Mouse (Mus musculus): ENCODE measurements around the gene Apold1. TPM values are rescaled to one million over a fixed set of nuclear protein-coding genes. Genes with fewer than 3 reads are reported as not detected.
A peak's percentile ranks its signal among the peaks of the same experiment; 100 is the strongest.

Apold1 gene
- 0.05 TPM in 1 of 2 replicates, not detected in the other for total RNA-seq (2015)
- total RNA-seq (2017): 0.10 TPM in 1 of 2 replicates, not detected in the other

DNA sequence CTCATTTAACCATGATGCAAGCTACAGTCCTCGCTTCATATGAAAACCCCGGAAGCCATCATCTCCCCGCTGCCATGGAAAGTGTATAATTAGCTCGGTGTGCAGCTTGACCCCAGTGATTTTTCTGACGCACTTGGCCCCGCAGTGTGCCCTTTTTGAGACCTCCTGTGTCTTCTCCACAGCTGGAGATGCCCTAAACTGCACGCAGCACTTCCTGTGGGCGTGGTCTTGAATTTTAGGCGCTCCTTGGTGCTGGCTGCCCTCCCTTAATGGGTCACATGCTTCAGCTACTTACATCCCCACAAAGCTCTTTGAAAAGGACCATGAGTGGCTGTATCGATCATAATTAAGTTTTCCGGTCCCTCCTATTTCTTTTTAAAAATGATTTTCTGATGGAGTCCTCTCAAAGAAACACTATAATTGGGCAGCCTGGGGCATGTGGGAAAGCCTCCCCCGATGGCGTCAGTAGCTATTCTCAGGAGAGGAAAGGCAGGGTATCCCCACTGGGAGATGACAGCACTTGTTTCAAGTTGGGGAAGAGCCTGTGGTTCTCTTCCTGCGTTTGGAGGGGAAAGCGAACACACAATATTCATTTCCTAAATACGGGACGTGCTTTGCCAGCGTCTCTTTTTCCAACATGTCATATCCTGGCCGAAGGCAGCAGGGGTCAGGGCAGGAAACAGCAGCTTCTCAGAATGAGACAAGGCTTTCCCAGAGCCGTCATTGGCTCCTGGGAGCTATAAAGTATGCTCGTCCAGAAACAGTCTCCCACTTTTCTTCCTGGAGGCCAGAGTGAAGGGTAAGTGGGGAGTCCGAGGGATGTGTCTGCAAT, at the start of gene Apold1:
Gene Apold1 (plus strand): TSS at position 488 of the 832 bp plus-strand sequence.
- ATAC-seq (replicated peaks; ENCODE audit: poor library complexity): peak; percentile 29; the same call in 1 of the 2 replicates

- ATAC-seq (replicated peaks; ENCODE audit: poor library complexity): no peak
These were observed 48.9 kb upstream of the Apold1 start for GRCm38 (mm10) chr6:134932486-134933206.

DNA sequence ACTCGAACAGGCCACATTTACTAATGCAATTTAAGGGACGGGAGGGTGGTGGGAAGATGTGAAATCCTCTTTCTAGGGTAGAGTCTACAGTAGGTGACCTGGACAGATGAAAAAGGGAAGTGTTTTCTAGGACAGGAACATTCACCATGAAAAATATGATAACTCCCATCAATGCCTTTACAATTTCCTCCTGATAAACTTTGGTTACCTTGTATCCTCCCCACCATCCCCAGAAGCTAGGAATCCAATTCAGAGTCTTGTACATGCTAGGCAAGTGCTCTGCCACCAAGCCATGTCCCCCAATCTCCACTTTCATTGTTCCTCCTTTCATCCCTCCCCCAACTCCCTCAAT, 48.3 kb upstream of the Apold1 start:
- no peak for ATAC-seq (replicated peaks; ENCODE audit: poor library complexity)

DNA sequence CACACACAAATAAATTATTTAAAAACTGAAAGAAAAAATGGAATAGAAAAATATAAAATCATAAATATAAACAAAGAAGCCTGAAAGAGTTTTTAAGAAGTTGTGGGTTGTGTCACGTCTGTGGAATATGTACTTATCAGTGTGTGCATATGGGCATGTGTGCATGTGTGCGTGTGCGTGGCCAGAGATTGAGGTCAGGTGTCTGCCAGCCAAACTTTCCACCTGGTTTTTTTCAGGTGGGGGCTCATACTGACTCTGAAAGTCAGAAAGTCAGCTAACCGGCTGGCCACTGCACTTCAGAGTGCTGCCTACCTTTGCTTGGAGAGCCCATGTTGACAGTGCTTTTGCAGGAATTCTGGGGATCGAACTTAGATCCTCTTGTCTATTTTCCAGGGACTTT, 47.2 kb upstream of the Apold1 start:
- ATAC-seq (replicated peaks; ENCODE audit: poor library complexity): 0 out of 2 replicates have a peak, but pooled peaks have one; percentile 26

DNA sequence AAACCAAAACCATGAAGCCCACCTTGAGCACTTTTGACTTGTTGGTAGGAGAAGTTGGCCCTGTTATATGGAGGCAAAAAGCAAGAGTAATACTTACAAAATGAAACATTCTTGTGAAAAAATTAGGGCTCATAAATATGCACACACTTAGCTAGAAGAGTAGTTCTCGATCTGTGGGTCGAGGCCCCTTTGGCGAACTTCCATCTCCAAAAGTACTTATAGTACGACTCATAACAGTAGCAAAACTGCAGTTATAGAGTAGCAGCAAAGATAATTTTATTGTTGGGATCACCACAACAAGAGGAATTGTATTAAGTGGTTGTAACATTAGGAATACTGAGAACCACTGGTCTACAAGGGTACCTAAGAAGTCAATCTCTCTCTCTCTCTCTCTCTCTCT, 41.7 kb upstream of the Apold1 start:
- no peak for ATAC-seq (replicated peaks; ENCODE audit: poor library complexity)

- ATAC-seq (replicated peaks; ENCODE audit: poor library complexity): no peak
These were observed 37.6 kb upstream of the Apold1 start for GRCm38 (mm10) chr6:134943759-134944407.

GRCm38 (mm10) chr6:134946054-134946453, 35.5 kb upstream of the Apold1 start:
- no peak for ATAC-seq (replicated peaks; ENCODE audit: poor library complexity)

- ATAC-seq (replicated peaks; ENCODE audit: poor library complexity): no peak
These were observed 34.7 kb upstream of the Apold1 start for GRCm38 (mm10) chr6:134946858-134947257.

- peak; percentile 69 for ATAC-seq (replicated peaks; ENCODE audit: poor library complexity)
These were observed 34.0 kb upstream of the Apold1 start for GRCm38 (mm10) chr6:134947311-134948087.

DNA sequence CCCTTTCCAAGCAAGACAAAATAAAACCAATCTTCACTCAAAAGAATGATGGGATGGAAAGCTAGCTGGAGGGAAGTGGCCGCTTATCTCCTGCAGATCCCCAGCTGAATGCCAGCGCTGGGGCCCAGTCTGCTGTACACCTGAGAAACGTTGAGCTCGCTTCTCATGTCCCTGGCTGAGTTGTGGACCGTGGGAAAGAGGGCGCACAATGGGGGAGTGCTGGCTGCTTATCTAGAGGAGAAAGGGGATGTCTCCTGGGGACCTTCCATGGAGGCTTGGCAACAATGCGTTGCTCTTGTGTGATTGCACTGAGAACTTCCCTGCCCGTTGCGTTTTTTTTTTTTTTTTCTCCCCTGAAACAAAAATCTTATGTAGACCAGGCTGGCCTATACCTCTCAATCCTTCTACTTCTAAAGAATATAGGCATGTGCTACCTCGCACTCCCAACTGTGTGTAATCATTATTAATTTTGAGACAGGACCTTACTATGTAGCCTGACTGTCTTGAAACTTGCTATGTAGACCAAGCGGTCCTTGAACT, 32.9 kb upstream of the Apold1 start:
- ATAC-seq (replicated peaks; ENCODE audit: poor library complexity): no peak

- no peak for ATAC-seq (replicated peaks; ENCODE audit: poor library complexity)
These were observed 32.3 kb upstream of the Apold1 start for GRCm38 (mm10) chr6:134949241-134949640.

DNA sequence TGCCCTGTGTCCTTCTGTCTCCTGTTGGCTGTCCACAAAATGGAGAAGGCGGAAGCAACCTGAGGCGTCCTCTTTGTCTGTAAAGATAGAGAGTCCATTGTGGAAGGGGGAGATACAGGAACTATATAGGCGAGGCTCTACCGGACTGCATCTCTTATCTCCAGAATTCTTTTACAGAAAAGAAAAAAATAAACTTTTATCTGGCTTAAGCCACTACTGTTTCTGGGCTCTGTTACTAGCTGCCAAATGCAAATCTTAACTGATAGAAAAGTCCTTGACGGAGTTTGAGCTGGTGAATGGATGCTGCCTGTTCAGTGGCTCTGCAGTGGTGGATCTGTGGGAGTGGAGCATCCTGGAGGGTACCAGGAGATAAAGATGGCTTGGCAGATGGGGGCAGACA, 30.2 kb upstream of the Apold1 start:
- peak; percentile 70 for ATAC-seq (replicated peaks; ENCODE audit: poor library complexity)

GRCm38 (mm10) chr6:134953976-134954375, 27.5 kb upstream of the Apold1 start:
- no peak for ATAC-seq (replicated peaks; ENCODE audit: poor library complexity)

GRCm38 (mm10) chr6:134956388-134956787, 25.1 kb upstream of the Apold1 start:
- ATAC-seq (replicated peaks; ENCODE audit: poor library complexity): peak; percentile 70

GRCm38 (mm10) chr6:134961286-134961685, 20.2 kb upstream of the Apold1 start:
- no peak for ATAC-seq (replicated peaks; ENCODE audit: poor library complexity)

- ATAC-seq (replicated peaks; ENCODE audit: poor library complexity): peak; percentile 64
These were observed 19.5 kb upstream of the Apold1 start for GRCm38 (mm10) chr6:134961858-134962517.

DNA sequence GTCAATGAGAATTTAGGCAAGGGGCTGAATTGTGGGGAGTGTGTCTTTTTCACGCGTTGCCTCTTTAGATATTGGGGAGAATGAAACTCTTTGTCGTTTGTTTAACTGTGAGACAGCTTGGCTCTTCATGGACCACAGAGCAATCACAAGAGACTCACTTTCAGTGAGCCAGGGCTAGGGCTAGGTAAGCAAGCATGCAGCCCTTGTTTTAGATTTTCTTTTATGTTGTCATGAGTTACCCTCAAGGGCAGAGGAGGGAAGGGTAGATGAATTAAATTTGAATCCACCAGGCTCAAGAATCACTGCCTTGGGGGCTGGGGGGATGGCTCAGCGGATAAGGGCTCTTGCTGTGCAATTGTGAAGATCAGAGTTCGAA, 19.0 kb upstream of the Apold1 start:
- no peak for ATAC-seq (replicated peaks; ENCODE audit: poor library complexity)

DNA sequence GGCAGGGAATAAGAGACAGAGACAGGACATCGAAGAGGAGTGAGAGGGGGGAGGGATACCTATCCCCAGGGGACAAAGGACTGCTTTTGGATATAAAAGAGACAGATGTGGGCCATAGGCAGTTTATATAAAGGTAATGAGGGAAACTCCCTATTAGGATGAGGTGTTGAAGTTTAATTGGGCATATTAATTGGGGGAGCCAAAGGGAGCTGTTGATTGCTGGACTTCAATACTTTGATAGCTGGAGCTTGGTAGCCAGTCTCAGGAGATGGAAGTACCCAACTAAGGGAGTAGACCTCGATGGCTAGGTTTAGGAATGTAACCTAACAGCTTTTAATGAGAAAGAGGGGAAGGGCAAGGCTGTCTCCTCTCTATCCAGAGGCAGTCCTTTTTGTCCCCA, 17.6 kb upstream of the Apold1 start:
- no peak for ATAC-seq (replicated peaks; ENCODE audit: poor library complexity)

DNA sequence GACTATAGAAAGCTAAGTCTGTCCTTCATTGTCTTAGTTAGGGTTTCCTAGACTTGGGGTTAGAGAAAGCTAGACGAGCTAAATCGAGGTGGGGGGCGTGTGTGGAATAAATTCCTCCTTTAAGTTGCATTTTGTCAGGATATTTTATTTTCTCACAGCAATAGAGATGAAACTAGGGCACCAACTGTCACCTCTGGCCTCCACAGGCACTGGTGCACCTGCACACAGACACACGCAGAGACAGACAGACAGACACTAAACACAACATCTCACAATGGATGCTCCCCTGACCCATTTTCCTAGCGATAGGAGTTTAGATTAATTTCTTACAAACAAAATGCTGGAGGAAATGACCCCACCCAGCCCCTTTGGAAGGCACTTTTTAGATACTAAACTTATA, 14.8 kb upstream of the Apold1 start:
- no peak for ATAC-seq (replicated peaks; ENCODE audit: poor library complexity)

- no peak for ATAC-seq (replicated peaks; ENCODE audit: poor library complexity)
These were observed 13.2 kb upstream of the Apold1 start for GRCm38 (mm10) chr6:134968326-134968725.

Measured in megakaryocyte progenitor cell, adult 5-6 weeks (primary cell).